Mouse (Mus musculus) limb, embryonic 10.5 days (tissue): Measurements from ENCODE around the gene Tyw3. TPM values are rescaled to one million over a fixed set of nuclear protein-coding genes. Genes with fewer than 3 reads are reported as not detected.

Source experiments
- DNase-seq: peaks from one replicate; pipeline ENCODE4 v3.0.0-alpha.2; 2017; ENCODE audit warnings: low spot score
- H3K27ac ChIP-seq: fragments of 300-500 bp; sonication (generic); 2 replicates; pipeline ENCODE4 v1.5.1; 2016; ENCODE audit warnings: mild to moderate bottlenecking
- H3K27me3 ChIP-seq: fragments of 300-500 bp; sonication (generic); 2 replicates; pipeline ENCODE4 v1.6.1; 2016; ENCODE audit warnings: low read depth, mild to moderate bottlenecking; ENCODE audit not compliant: poor library complexity, severe bottlenecking
- H3K36me3 ChIP-seq: fragments of 300-500 bp; sonication (generic); 2 replicates; pipeline ENCODE4 v1.6.1; 2016; ENCODE audit warnings: mild to moderate bottlenecking, moderate library complexity
- H3K4me1 ChIP-seq: fragments of 300-500 bp; sonication (generic); 2 replicates; pipeline ENCODE4 v1.6.1; 2016
- H3K4me3 ChIP-seq: fragments of 300-500 bp; sonication (generic); 2 replicates; pipeline ENCODE4 v1.5.1; 2016; ENCODE audit warnings: mild to moderate bottlenecking, moderate library complexity
- H3K9me3 ChIP-seq: fragments of 300-500 bp; sonication (generic); replicated peaks from 2 replicates; pipeline ENCODE4 v1.6.1; 2016; ENCODE audit warnings: mild to moderate bottlenecking
- WGBS: fragments of 180-500 bp; shearing (Covaris S2); methylation state at CpG from one replicate; pipeline ENCODE4 v1.1.7; 2016; 5-methylcytosine and 5-hydroxymethylcytosine counted together
- polyA plus RNA-seq: library from polyadenylated mRNA; unstranded; fragments of >200 nt; fragmentation: Nextera tagmentation; extraction: Ambion mirVana; gene quantifications from 2 replicates; pipeline ENCODE4 v1.2.1, GENCODE M21; 2016

Gene Tyw3
- polyA plus RNA-seq, 1 experiment from 2014 or later, result 21.7 TPM

DNA sequence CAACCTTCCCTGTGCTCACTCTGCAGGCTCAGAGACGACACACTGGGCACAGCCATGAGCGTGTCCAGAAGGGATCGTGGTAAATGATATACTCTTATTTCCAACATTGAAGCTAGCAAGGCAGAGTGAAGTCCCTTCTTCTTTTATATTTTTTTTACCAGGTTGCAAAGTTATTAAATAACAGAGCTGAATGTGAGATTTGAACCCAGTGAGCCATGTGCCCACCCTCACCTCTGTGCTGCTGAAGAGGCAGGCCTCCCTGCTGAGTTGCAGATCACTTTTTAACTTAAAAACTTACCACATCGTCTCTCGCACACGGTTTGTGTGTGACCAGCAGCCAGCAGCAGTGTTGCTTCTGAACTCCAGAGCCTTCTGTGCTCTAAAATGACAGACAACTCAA lies 2.7 kb downstream of the Tyw3 start:
- peaks cover 52% of the 10 kb centered on the region for H3K36me3 ChIP-seq

DNA sequence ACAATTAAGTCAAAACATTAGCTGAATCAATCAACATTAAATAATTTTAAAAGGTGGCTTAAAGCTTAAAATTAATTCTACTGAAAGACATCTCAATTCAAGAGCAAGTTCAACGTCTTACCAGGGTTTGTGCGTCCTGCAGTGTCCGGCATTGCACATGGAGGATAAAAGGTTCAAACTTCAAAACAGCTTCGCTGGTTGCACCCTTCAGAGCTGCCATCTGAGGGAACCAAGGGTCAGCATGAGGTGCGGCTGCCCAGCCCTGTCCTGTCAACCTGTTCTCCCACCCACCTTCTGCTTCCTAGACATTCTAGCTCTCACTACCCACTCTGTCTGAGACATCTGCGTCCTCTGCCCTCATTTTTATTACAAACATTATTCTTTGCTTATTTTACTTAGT lies 3.3 kb downstream of the Tyw3 start:
- H3K27me3 ChIP-seq, result no peaks in the 10 kb centered on the region
- no peak for DNase-seq
- peaks cover 52% of the 10 kb centered on the region for H3K36me3 ChIP-seq
- H3K4me3 ChIP-seq, result no peak overlapping the region
- 95% methylated on average over 6 of the region's 6 CpGs for WGBS
- H3K4me1 ChIP-seq, result peaks cover 12% of the 10 kb centered on the region; the same call in 1 of the 2 replicates
- no peak overlapping the region for H3K27ac ChIP-seq
- no peaks in the 10 kb centered on the region for H3K9me3 ChIP-seq

More for the DNA sequence above, 2.7 kb downstream of the Tyw3 start:
- no peaks in the 10 kb centered on the region for H3K9me3 ChIP-seq
- peaks cover 12% of the 10 kb centered on the region; the same call in 1 of the 2 replicates for H3K4me1 ChIP-seq
- H3K27ac ChIP-seq, result no peak overlapping the region
- no peak for DNase-seq
- no peaks in the 10 kb centered on the region for H3K27me3 ChIP-seq
- no peak overlapping the region for H3K4me3 ChIP-seq
- 93% methylated on average over 6 of the region's 6 CpGs for WGBS

DNA sequence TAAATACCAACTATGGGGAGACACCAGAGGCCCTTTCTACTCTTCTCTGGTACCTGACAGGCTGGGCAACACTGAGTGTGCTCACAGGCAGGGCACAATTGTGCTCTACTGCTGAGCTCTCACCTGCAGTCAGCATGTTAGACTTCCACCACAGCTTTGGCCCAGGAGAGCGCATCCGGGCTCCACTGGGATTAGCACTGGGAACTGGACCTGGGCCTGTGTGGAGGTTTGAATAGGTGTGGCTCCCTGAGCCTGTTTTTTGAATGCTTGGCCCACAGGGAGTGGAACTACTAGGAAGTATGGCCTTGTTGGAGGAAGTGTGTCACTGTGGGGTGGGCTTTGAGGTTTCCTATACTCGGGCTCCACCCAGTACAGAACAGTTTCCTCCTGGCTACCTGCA lies 5.3 kb downstream of the Tyw3 start:
- peaks cover 3% of the 10 kb centered on the region; the same call in 1 of the 2 replicates for H3K4me1 ChIP-seq
- 92% methylated on average over 3 of the region's 3 CpGs for WGBS
- DNase-seq, result no peak

DNA sequence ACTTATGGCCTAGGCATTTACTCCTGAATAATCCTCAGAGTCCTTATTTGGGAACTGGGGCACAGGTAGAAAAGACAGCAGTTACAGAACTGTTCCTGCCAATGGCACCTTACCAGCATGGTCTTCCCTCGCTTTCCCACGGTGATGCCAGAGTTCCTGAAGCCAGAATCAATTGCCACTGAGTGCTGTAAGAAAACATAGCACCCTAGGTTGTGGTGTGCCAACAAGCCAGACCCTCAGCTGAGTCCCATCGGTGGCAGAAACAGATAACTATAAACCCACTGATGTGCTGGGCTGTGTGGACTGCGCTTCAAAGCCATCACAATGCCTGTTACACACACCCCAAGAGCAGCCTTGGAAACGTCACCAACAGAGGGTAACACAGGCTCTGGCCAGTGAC lies 5.9 kb downstream of the Tyw3 start:
- Histone ChIP-seq H3K9me3 (no peaks in the 10 kb centered on the region), H3K36me3 (peaks cover 77% of the 10 kb centered on the region), H3K4me1 (no peaks in the 10 kb centered on the region), H3K4me3 (no peak overlapping the region), H3K27ac (no peak overlapping the region), H3K27me3 (no peaks in the 10 kb centered on the region)
- WGBS, result 95% methylated on average over 5 of the region's 5 CpGs
- DNase-seq, result no peak

More for the DNA sequence above, 5.3 kb downstream of the Tyw3 start:
- no peak overlapping the region for H3K4me3 ChIP-seq
- H3K27me3 ChIP-seq, result no peaks in the 10 kb centered on the region
- no peaks in the 10 kb centered on the region for H3K9me3 ChIP-seq
- H3K27ac ChIP-seq, result no peak overlapping the region
- peaks cover 70% of the 10 kb centered on the region for H3K36me3 ChIP-seq

DNA sequence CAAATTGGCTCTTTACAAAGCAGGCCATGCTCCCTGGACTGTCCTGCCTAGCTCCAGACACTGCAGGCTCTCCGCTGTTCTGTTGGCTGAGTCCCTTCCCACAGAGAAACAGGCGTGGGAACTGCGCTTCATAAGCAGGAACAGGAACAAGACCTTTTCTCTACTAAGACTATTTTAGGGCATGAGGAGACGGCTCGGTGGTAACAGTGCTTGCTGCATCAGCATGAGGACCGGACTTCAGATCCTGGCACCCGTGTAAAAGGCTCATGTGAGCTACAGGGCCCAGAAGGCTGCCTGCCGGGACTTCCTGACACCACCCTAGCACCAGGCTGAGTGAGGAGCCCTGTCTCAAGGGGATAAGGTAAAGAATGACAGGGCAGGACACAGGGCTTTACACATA lies 12.6 kb downstream of the Tyw3 start:
- WGBS, result 93% methylated on average over 8 of the region's 8 CpGs
- peaks cover 59% of the 10 kb centered on the region for H3K36me3 ChIP-seq
- no peak overlapping the region for H3K27ac ChIP-seq
- DNase-seq, result no peak
- H3K4me3 ChIP-seq, result no peak overlapping the region
- no peaks in the 10 kb centered on the region for H3K27me3 ChIP-seq
- no peaks in the 10 kb centered on the region for H3K4me1 ChIP-seq
- H3K9me3 ChIP-seq, result no peaks in the 10 kb centered on the region

DNA sequence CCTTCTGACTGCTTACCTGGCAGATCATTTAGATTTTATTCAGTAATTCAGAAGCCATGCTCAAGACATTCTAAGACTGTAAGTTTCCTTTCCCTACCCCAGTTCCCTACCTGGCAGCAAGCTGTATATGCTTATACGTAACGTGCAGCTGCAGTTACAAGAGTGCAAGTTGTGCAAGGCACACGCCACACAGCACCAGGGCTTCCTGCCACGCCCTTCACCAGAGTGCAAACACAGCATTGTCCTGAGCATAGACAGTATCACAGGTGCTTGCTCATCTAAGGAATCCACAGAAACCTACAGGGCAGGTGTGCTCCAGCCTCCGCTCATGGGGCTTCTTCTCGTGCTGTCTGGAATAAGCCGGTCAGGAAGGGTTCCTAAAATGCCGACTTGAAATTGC lies 19.0 kb downstream of the Tyw3 start:
- H3K9me3 ChIP-seq, result no peaks in the 10 kb centered on the region
- no peak for DNase-seq
- no peak overlapping the region for H3K27ac ChIP-seq
- no peak overlapping the region for H3K4me3 ChIP-seq
- H3K36me3 ChIP-seq, result peaks cover 22% of the 10 kb centered on the region
- H3K4me1 ChIP-seq, result no peaks in the 10 kb centered on the region
- no peaks in the 10 kb centered on the region for H3K27me3 ChIP-seq
- WGBS, result 96% methylated on average over 8 of the region's 8 CpGs

GRCm38 (mm10) chr3:154573666-154574065 lies 23.2 kb downstream of the Tyw3 start:
- H3K9me3 ChIP-seq, result no peaks in the 10 kb centered on the region
- peaks cover 8% of the 10 kb centered on the region; the same call in 1 of the 2 replicates for H3K4me1 ChIP-seq
- 79% methylated on average over 6 of the region's 6 CpGs for WGBS
- peaks cover 21% of the 10 kb centered on the region for H3K27me3 ChIP-seq
- peaks cover 5% of the 10 kb centered on the region for H3K36me3 ChIP-seq
- DNase-seq, result no peak
- H3K4me3 ChIP-seq, result no peak overlapping the region
- H3K27ac ChIP-seq, result no peak overlapping the region

- Histone ChIP-seq H3K36me3 (no peaks in the 10 kb centered on the region), H3K27me3 (peaks cover 21% of the 10 kb centered on the region), H3K9me3 (no peaks in the 10 kb centered on the region), H3K4me1 (peaks cover 13% of the 10 kb centered on the region; the same call in 1 of the 2 replicates), H3K27ac (no peak overlapping the region), H3K4me3 (no peak overlapping the region)
- peak; percentile 88 for DNase-seq
- WGBS, result 15% methylated on average over 12 of the region's 12 CpGs
Measured at GRCm38 (mm10) chr3:154572341-154572972, 24.4 kb downstream of the Tyw3 start.

DNA sequence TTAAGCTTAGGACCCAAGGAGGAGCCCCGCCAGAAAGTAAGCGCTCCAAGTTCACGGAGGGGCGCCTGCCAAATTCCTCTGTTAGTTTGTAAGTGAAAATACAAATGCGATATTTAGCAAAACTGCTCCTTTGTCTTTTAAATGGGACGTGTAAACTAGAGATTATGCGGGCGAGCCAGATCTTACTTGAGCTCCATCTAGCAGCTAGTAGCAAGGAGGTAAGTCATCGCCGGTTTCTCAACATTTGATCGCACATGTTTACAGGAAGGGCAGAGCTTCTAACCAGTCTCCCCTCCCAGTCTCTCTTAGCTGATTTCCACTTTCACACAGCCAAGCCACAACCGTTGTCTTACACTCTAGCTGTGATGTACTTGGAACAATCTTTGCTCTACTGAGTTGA lies 26.1 kb downstream of the Tyw3 start:
- Histone ChIP-seq H3K36me3 (no peaks in the 10 kb centered on the region), H3K9me3 (no peaks in the 10 kb centered on the region), H3K27me3 (peaks cover 30% of the 10 kb centered on the region), H3K4me3 (peak overlapping the region; percentile 27), H3K4me1 (peaks cover 13% of the 10 kb centered on the region; the same call in 1 of the 2 replicates), H3K27ac (no peak overlapping the region)
- DNase-seq, result no peak
- 12% methylated on average over 12 of the region's 12 CpGs for WGBS

DNA sequence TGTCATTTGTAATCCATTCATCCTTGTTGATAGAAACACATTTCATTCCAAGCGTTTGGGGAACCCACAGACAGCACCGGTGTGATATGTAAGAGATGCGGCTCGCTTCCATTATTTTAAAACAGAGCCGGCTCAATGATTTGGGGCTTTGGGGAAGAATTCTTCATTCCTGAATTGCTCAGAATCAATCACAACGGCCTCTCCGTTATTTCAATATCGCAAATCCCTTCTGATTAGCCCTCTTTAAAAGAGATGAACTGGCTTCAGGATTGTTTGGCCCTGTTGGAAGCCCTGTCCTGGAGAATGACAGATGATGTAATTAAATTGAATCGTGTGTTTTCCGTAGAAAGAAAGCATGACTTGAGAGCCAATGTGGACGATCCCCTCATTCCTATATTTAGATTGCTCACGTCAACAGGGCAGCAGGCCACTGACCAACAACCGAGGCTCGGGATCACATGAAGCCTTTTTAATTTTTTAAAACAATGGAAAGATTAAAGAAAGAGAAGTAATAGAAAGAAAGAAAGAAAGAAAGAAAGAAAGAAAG lies 26.8 kb downstream of the Tyw3 start:
- H3K36me3 ChIP-seq, result no peaks in the 10 kb centered on the region
- peaks cover 36% of the 10 kb centered on the region for H3K27me3 ChIP-seq
- peaks cover 13% of the 10 kb centered on the region; the same call in 1 of the 2 replicates for H3K4me1 ChIP-seq
- no peak overlapping the region for H3K4me3 ChIP-seq
- WGBS, result 56% methylated on average over 14 of the region's 14 CpGs
- no peaks in the 10 kb centered on the region for H3K9me3 ChIP-seq
- no peak overlapping the region for H3K27ac ChIP-seq
- no peak for DNase-seq

GRCm38 (mm10) chr3:154565437-154565836 lies 31.5 kb downstream of the Tyw3 start:
- WGBS, result 79% methylated on average over 3 of the region's 3 CpGs
- H3K36me3 ChIP-seq, result no peaks in the 10 kb centered on the region
- no peak overlapping the region for H3K27ac ChIP-seq
- DNase-seq, result no peak
- peaks cover 22% of the 10 kb centered on the region for H3K27me3 ChIP-seq
- peaks cover 6% of the 10 kb centered on the region; the same call in 1 of the 2 replicates for H3K4me1 ChIP-seq
- H3K4me3 ChIP-seq, result no peak overlapping the region
- no peaks in the 10 kb centered on the region for H3K9me3 ChIP-seq

GRCm38 (mm10) chr3:154562192-154562591 lies 34.7 kb downstream of the Tyw3 start:
- peaks cover 15% of the 10 kb centered on the region; the same call in 1 of the 2 replicates for H3K27me3 ChIP-seq
- H3K4me3 ChIP-seq, result no peak overlapping the region
- no peaks in the 10 kb centered on the region for H3K4me1 ChIP-seq
- 97% methylated on average over 3 of the region's 3 CpGs for WGBS
- no peaks in the 10 kb centered on the region for H3K36me3 ChIP-seq
- no peaks in the 10 kb centered on the region for H3K9me3 ChIP-seq
- H3K27ac ChIP-seq, result no peak overlapping the region
- no peak for DNase-seq

- Histone ChIP-seq H3K27me3 (peaks cover 23% of the 10 kb centered on the region; the same call in 1 of the 2 replicates), H3K4me1 (peaks cover 59% of the 10 kb centered on the region), H3K9me3 (no peaks in the 10 kb centered on the region), H3K4me3 (no peak overlapping the region), H3K27ac (0 out of 2 replicates have a peak overlapping the region, but pooled peaks have one; percentile 21), H3K36me3 (no peaks in the 10 kb centered on the region)
- 20% methylated on average over 5 of the region's 5 CpGs for WGBS
- peak; percentile 51 for DNase-seq
Measured at GRCm38 (mm10) chr3:154551035-154551411, 45.9 kb downstream of the Tyw3 start.
